Mouse (Mus musculus) inflammation-experienced regulatory T-cells, adult 6 months (primary cell): ENCODE results near the gene Cttn. TPM values are rescaled to one million over a fixed set of nuclear protein-coding genes. Genes with fewer than 3 reads are reported as not detected.

Experiments used
- ATAC-seq: one replicate; pipeline ENCODE4 v1.8.0; 2017
- polyA plus RNA-seq, 3 experiments: library from polyadenylated mRNA; unstranded; fragments of 100-300 nt; shearing (Covaris generic); gene quantifications; one replicate each; pipeline ENCODE4 v1.2.1; 2017

Cttn gene
- polyA plus RNA-seq: 1 to 10 TPM; 2.3 to 5.5 (median 4.5) TPM

DNA sequence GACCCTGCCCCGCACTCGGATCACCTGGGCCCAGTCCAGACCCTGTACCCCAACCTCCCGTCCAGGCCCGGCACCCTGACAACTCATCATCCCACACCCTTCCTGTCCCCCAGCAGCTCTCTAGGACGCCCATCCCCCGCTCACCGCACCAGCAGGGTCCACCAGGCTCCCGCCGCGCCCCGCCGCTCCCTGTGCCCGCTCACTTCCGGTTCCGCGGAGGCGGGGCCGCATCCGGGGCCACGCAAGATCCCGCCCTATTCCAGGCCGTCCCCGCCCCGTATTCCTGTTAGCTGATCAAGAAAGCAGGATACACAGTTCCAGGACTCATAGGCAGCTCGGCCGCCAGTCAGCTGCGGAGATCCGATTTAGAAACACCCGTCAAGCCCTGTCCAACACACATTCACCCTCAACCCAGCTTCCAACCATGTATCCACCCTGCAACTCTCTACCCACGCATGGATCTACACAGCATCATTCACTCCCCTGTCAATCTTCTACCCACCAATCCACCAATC lies at the start of gene Cttn:
Gene Cttn (minus strand): TSS at position 465 of the 515 bp plus-strand sequence.
- ATAC-seq: no peak

DNA sequence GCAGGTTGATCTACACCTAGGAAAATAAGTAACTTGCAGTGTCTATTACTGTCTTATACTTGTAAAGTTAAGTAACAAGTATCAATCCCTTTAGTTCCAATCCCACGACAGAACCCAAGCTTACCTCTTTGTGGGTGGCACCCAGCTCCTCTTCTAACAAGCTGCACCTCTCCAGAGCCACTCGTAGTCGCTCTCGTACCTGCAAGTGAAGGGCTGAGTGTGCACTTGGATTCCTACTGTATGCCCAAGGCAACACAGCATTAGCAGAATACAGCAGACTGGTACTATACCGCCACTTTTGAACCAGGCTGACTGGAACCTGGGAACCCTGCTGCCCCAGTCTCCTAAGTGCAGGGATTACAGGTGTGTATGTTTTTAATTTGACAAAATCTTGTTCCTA lies 49.0 kb upstream of the Cttn start:
- no peak for ATAC-seq

DNA sequence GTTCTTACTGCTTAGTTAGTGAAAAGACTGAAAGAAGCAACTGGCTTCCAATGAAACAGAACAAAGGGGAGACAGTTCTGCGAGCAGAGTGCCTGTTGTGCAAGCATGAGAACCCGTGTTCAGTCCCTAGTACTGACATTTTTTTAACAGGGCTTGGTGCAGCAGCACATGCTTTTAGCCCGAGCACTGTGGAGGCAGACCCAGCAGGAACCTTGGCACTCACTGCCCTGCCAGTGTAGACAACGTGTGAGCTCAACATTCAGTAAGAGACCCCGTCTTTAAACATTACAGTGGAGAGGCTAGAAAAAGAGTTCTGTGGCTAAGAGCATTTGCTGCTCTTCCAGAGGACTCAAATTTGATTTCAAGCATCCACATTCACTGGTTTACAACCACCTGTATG lies 45.9 kb upstream of the Cttn start:
- ATAC-seq: no peak

DNA sequence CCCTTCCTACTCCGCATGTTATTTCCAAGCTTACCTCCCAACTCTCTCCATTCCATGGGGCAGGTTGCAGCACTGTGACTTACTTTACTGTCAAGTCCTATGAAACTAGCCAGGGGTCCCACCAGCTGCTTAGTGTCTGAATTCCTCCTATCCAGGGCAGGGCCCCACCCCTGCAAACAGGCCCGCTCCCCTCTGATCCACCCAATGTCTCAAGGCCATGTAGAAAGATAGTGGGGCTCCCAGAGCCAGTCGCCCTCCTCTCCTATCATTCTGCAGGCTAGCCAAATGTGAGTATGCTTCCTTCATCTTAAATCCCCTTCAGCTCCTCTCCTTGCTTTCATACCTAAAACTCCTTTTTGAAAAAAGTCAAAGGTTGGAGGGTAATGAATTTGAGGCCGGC lies 38.3 kb upstream of the Cttn start:
- no peak for ATAC-seq

DNA sequence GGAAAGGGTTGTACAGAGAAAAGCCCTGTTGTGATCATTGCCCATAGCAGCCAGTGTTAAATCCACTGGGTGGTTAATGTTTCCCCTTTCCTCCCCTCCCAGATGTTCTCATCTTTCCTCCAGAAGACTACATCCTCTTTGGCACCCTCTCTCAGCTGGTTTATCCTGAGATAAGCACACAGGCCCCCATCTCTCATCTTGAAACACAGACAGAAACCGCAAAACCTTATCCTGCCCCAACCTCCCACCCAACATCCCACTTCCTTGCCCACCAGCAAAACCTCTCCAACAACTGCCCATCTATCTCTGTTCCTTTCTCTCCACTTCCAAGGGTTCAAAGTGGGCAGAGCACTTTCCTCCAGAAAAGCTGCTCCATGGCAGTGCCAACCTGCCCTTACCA lies 36.0 kb upstream of the Cttn start:
- no peak for ATAC-seq

DNA sequence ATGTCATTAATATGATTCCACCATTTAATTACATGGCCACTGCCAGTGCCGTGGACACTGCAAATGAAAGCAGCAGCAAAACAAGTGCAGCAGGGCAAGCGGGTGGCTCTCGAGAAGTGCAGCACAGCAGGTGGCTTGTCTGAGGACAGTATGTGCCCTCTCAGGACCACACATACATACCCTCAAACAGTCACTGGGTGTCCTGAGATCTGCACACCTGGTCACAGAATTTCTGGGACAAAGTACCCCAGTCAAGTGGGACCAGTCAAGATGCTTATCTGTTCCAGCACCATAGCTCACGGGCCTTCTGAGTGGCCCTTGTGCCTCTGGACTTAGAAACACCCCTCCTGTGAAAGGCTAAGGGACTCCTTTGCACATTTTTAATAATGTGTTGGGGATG lies 33.1 kb upstream of the Cttn start:
- ATAC-seq: no peak

DNA sequence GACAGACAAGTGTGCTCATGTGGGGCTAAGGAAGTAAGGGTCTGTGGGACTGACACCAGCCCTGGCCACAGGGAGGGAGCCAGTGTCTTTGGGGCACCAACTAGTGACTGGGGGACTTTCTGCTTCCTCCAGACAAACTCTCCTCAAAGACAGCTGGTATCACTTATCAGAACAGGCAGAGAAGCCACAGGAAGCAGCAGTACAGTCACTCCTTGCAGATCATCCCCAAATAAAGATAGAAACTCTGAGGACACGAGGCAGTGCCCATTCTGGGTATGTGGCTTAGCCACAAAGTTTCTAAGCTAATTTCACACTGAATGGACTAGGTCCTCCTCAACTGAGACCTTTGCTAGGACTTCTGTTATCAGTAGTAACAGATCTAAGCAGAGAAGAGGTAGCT lies 22.1 kb upstream of the Cttn start:
- ATAC-seq: no peak

DNA sequence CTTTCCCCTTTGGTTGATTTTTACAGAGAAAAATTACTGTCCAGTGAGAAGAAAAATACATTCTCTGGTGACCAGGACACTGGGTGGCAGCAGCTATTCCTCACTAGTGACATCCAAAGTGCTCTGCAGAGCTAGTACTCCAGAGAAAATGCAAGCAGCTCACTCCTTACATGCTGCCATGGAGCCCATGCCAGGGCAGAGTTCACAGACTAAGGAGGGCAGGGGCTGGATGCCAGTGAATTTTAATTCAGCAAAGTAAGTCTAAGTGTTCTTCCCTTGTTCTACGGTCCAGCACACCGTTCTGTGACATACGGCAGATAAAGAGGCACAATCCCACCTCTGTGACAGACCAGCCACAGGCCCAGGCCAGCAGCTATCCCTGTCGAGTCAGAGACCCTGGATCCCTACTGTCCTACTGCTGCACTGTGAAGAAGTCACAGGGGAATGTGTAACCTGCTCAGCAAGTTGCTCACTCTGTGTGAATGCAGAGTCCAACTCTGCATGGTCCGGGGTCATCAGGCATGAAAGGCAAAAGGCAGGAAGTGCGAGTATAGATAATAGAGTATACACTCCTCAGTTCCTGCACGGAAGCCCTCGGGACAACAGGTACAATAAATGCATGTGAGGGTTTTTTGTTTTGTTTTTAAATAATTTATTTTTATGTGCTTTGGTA lies 19.5 kb upstream of the Cttn start:
- no peak for ATAC-seq

DNA sequence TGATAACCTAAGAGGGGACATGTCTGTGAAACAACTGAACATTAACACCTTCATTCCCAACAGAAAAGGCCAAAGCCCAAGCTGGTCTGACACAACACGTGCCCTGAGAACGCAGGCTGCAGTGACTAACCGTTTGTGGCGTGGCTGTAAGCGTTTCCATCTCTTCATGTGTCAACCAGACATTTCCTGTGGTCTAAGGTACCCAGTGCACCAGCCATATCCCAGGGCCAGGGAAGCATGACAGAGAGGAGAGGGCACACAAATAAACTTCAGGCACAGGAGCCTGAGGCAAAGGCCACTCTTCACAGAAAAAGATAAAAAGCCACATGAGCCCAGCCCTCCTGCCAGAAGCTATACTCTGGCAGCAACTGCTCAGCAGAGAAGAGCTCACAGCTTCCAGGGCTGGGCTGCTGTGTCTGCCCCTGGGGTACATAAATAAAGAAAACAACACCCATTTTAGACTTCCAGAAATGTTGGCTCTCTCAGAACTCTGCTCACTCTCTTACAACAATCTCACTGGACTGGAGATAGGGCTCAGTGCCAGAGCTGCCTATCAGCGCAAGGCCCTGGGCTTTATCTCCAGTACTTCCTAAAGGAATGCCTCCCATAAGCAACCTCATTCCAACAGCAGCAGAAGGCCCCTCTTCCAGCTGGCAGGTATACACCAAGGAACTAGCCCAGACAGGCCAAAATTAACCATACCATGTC lies 18.4 kb upstream of the Cttn start:
- no peak for ATAC-seq

DNA sequence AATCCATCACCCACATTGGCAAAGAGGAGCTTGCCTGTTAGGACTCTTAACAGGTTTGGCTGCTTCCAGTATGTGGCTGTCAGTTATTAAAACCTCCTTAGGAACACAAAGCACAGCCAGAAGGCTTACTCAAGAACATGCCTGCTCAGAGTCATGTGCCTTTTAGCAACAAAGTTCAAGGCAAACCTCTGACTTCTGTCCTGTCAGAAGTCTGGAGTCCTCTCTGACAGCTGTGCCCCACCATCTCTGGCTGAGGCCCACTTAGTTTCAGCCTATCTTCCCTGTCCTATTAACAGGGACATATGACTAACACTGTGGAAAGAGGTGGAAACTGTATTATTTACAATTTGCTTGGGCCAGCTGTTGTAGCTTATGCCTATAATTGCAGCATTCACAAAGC lies 9.5 kb upstream of the Cttn start:
- ATAC-seq: no peak

DNA sequence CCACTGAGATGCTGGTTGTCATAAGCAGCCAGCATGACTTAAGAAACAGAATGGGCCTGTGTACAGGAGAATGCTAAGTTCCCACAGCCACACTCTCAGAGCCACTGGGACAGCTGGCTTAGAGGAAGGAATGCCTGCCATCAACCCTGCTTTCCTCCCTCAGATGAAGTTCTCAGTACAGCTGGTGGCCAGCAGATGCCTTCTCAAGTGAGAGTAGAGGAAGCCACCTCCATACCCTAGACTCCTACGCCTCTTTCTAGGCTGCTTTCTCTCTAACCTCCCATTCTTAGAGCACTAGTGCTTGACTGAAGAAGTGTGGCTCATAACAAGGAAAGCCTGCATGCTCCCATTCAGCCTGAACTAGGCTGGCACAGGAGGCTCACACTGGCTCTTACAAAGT lies 8.8 kb upstream of the Cttn start:
- no peak for ATAC-seq

DNA sequence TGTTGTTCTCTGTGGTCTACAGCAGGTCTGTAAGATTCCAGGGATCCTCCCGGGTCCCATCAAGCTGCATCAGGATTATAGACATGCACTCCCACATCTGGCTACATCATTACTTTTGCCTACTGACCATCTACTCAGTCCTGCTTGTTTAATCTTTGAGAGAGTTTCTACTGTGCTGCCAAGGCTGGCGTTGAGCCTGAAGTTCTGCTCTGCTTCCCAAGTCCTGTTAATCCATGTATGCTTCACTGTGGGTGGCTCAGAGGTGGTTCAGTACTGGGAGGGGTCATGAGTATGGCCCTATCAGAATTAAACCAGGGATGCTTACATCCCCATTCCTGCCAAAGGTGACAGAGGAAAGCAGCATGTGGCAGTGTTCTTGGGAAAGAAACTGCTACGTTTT lies 4.9 kb upstream of the Cttn start:
- ATAC-seq: no peak

DNA sequence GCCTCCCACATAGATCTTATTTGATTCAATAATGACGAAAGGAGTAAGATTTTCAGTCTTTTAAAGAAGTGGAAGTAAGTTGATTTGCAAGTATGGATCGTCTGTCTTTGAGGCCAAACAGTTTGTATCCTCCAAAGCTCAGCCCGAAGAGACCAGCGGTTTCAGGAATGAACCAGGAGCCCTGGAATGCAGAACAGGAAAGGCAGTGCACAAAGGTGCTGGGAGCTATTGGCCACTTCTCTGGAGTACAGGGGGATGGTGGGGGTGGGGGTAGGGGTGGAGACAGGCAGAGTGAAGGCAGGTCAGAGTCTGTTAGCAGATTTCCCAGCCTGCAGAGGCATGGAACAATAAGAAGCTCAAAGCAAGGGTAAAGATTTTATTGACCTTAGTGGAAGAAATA lies 2.7 kb upstream of the Cttn start:
- ATAC-seq: no peak

DNA sequence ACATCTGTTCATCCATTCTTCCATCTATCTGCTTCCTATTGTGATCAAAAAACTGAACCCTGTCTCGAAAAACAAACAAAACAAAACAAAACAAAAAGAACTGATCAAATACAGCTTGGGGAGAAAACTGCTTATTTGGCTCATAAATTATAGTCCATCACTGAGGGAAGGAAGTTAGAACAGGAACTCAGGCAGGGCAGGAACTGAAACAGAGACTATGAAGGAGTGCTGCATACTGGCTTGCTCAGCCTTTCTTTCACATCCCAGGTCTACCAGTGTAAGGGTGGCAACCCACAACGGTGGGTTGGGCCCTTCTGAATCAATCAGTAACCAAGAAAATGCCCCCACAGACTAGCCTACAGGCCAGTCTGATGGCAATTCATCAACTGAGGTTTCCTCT lies 294 bp upstream of the Cttn start:
- no peak for ATAC-seq

DNA sequence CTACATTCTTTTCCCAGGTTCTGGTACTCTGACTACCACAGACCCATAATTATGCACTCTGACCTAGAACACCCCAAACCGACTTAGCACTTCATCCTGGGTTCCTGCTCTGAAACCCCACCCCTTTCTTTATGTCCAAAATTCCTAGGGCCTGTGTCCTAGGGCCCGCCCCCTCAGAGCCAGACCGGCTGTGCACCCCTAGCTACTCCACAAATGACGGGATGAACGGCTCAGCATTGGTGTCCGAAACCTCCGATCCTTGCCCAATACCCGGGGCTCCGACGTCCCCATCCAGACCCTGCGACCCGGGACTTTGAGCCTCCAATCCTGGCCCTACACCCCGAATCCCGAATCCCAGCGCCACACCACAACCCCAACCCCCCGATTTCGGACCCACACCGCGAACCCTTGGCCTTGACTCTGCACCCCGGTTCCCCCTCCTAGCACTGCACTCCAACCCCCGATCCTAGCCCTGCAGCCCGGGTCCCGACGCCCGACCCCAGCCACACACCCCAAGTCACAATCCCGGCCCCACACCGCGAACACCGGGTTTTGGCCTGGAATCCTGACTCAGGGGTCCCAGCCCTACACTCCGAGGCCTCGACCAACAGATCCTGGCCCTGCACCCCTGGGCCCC lies 783 bp downstream of the Cttn start:
- ATAC-seq: no peak

DNA sequence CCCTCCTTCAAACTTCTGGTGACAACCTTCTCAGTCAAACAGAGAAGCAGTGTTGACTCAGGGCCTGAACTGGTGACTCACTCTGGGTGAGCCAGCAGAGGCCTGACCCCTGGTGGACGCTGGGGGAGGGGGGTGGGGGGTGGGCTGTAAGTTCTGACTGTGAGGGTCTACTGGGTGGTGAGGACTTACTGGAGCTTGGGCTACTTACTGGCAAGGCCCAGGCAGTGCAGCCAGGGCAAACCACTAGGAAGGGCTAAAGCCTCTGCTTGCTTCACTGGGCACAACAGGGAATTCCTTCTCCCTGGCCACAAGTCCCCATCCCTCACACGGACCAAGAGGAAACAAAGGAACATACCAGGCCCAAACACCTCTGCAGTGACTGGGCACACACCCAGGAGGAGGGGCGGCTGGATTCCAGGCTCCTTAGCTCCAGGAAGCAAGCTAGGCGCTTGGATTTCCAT lies 1.6 kb downstream of the Cttn start:
- ATAC-seq: no peak

DNA sequence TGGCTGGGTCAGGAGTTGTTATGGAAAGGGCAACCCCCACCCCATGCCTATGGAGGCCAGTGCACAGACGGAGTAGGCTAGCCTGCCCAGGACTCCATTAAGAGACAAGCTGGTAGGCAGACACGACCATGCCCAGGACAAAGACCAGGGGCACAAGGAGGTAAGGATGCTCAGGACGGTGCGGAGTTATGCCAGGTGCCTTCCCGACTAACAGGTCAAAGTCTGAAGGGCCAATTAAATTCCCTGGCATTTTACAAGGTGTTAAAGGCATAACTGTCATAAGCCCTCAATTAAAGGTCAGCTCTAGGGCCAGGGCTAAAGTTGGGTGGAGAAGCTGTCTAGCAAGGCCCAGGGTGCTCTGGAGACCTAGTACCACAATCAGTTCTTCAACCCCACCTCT lies 2.1 kb downstream of the Cttn start:
- no peak for ATAC-seq

DNA sequence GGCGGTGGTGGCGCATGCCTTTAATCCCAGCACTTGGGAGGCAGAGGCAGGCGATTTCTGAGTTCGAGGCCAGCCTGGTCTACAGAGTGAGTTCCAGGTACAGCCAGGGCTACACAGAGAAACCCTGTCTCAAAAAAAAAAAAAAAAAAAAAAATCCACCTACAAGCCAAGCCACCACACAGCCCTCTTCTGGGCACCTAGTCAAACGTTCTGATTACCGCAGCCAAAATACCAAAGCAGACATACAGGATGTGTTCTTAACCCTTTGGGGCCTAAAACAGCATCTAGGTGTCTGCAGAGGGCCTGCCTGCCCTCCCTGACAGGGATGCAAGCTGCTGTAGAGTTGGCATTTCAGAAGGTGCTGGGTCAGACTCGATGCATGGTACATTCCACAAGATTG lies 8.2 kb downstream of the Cttn start:
- no peak for ATAC-seq

DNA sequence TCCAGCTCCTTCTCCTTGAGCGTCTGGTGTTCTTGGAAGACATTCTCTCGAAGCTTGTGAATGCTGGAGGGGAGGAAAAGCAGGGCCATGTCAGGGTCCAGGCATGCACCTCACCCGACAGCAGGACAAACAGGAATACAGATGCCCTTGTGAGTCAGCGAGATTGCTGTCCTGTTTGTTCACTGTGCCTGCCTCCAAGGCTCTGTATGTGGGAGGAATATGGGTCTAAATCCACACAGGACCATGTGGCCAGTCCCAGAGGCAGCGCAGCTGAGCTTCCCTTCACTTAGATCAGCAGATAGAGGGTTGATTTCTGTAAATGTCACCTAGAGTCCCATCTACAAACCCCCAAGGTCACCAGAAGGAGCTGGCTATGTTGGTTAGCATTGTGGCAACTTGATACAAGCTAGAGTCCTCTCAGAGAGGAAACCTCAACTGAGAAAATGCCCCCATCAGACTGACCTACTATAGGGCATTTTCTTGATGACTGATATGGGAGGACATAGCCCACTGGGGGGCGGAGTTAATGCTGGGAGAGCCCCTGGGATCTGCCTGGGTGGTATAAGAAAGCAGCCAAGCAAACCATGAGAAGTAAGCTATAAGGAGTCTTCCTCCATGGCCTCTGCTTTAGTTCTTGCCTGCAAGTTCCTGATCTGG lies 9.4 kb downstream of the Cttn start:
- no peak for ATAC-seq

DNA sequence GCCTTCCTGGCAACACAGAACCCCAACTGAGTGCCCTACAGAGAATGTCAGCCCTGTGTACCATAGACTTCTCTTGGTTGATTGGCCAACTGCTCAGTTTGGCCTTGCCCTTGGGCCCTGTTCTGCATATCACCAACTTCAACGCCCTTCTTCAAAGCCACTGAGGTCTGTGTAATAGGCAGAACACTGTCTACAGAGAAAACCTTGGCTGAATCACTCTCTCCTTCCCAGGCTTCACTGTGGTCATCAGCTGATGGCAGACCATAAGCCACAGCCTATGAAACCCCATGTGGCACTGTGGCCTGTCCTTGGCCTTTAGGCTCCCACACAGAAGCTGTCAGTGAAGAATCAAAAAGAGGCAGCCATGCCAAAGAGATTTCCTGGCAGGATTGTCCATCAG lies 11.9 kb downstream of the Cttn start:
- ATAC-seq: no peak

DNA sequence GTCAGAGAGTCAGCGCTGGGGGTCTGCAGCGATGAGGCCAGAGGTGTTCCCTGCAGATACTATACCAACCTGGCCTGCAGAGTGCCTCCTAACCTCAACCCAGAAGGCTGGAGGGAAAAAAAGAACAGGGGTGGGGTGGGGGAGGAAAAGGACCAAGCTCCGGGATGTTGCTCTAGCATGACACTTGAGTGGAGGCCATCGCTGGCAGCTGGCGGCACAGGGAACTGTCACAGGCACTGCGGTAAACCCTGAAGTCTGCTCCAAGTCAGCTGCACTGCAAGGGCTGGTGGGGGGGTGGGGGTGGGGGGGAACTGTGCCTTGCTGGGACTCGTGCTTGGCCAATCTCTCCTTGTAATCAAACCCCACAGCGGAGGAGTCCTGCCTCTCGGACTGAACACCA lies 20.1 kb downstream of the Cttn start:
- ATAC-seq: no peak

DNA sequence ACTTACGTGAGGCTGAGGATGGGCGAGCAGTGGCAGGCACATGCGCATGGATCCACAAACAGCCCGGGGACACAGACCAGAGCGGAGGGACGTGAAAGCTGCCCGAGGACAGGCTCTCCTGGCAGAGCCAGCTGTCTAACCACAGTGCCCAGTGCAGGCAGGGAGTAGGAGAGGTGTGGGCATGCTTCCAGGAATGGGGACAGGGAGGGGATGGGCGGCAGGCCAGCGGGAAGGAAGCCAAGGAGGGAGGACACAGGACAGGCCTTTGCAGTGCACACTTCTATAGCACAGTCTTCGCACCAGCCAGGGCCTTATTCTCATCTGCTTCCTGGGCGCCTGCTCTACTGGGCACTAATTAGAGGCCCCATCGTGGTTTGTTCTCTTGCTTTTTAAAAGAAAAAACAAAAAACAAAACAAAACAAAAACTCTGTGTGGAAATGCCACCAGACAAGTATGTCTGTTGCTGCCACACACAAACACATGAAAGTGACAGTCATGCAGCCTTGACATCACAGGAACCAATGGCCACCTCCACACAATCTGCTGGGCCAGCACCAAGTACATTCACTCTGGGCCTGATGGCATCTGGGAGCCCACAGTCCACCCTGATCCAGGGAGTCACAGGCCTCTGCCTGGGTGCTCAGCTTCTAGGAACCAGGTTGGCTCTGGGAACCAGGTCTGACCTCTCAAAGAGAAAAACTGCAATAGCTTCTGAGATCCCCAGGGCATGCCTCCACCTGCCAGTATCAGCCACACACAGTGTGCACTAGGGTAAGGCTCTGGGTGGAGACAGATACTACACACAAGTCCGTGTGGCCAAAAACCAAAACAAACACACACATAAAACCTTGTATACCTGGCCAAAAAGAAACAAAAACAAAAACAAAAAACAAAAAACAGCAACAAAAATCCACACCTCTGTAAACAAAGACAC lies 20.9 kb downstream of the Cttn start:
- no peak for ATAC-seq
